In genomic region chr7:16295321-16295900, GRCm38 (mm10) we compare ENCODE assay signal across 8 mouse cellular contexts. TPM values are rescaled to one million over a fixed set of nuclear protein-coding genes. Genes with fewer than 3 reads are reported as not detected.
A peak's percentile ranks its signal among the peaks of the same experiment; 100 is the strongest.
DNase-seq lines count a peak whose midpoint lies in the region; ATAC-seq lines count a peak whose summit lies in the region.

No protein-coding gene starts in this region.

- H3K27me3 ChIP-seq in embryonic facial prominence, embryonic 11.5 days (ENCODE audit: control insufficient read depth, insufficient read depth, low read length): no peaks in the 10 kb centered on the region
- no peaks in the 10 kb centered on the region for H3K27me3 ChIP-seq in limb, embryonic 13.5 days
- no peaks in the 10 kb centered on the region for H3K27me3 ChIP-seq in midbrain, embryonic 14.5 days (ENCODE audit: control insufficient read depth, insufficient read depth, low read length)

- H3K4me2 ChIP-seq in embryonic facial prominence, embryonic 11.5 days (ENCODE audit: low read depth, low read length): peak overlapping the region; percentile 85
- peak overlapping the region; percentile 89 for H3K4me2 ChIP-seq in limb, embryonic 13.5 days (replicated peaks)
- peak overlapping the region; percentile 79 for H3K4me2 ChIP-seq in midbrain, embryonic 14.5 days (ENCODE audit: low read length)

- peak overlapping the region; percentile 63 for H3K9ac ChIP-seq in embryonic facial prominence, embryonic 11.5 days (replicated peaks; ENCODE audit: low read length)
- H3K9ac ChIP-seq in limb, embryonic 13.5 days: peak overlapping the region; percentile 63
- no peak overlapping the region; the same call in 1 of the 2 replicates for H3K9ac ChIP-seq in midbrain, embryonic 14.5 days (replicated peaks; ENCODE audit: low read length)

- peak; percentile 94 for DNase-seq in 3134 (ENCODE audit: extremely low read depth, insufficient read length, low spot score)
- peak; percentile 86 for DNase-seq in adrenal gland, postnatal 10 days
- DNase-seq in embryonic facial prominence, embryonic 11.5 days (ENCODE audit: low spot score): peak; percentile 84
- DNase-seq in heart, adult 11 months: peak; percentile 99
- peak; percentile 82 for DNase-seq in kidney, adult 11 months
- DNase-seq in midbrain, embryonic 14.5 days: peak; percentile 82
- peak; percentile 74 to 83 for DNase-seq in spleen, postnatal 10 days (ENCODE audit: low spot score in 2 of 2)

- no peaks in the 10 kb centered on the region for H3K36me3 ChIP-seq in embryonic facial prominence, embryonic 11.5 days (replicated peaks; ENCODE audit: control insufficient read depth, insufficient read depth, low read depth, low read length)
- no peaks in the 10 kb centered on the region for H3K36me3 ChIP-seq in limb, embryonic 13.5 days
- H3K36me3 ChIP-seq in midbrain, embryonic 14.5 days (ENCODE audit: control insufficient read depth, insufficient read depth, low read length): no peaks in the 10 kb centered on the region

- H3K4me3 ChIP-seq in embryonic facial prominence, embryonic 11.5 days (ENCODE audit: low read depth, low read length): peak overlapping the region; percentile 43
- peak overlapping the region; percentile 54 for H3K4me3 ChIP-seq in limb, embryonic 13.5 days
- peak overlapping the region; percentile 40 for H3K4me3 ChIP-seq in midbrain, embryonic 14.5 days (replicated peaks; ENCODE audit: low read depth, low read length)

- peak; percentile 42 for ATAC-seq in embryonic facial prominence, embryonic 11.5 days (replicated peaks; ENCODE audit: insufficient number of reproducible peaks, low FRiP score, low TSS enrichment, low read depth)
- peak; percentile 56 for ATAC-seq in limb, embryonic 13.5 days (ENCODE audit: low FRiP score, low read depth)
- peak; percentile 37 for ATAC-seq in midbrain, embryonic 14.5 days (ENCODE audit: low FRiP score, low TSS enrichment)

- H3K27ac ChIP-seq in embryonic facial prominence, embryonic 11.5 days (replicated peaks; ENCODE audit: low read depth, low read length): peak overlapping the region; percentile 82
- peak overlapping the region; percentile 88 for H3K27ac ChIP-seq in limb, embryonic 13.5 days
- H3K27ac ChIP-seq in midbrain, embryonic 14.5 days (replicated peaks; ENCODE audit: low read depth, low read length): peak overlapping the region; percentile 73

- H3K9me3 ChIP-seq in embryonic facial prominence, embryonic 11.5 days (replicated peaks; ENCODE audit: control insufficient read depth, low read length): no peaks in the 10 kb centered on the region
- H3K9me3 ChIP-seq in limb, embryonic 13.5 days: no peaks in the 10 kb centered on the region
- H3K9me3 ChIP-seq in midbrain, embryonic 14.5 days (ENCODE audit: control insufficient read depth, low read length): no peaks in the 10 kb centered on the region

- WGBS in embryonic facial prominence, embryonic 11.5 days: 2% methylated on average over 41 of the region's 41 CpGs
- WGBS in limb, embryonic 13.5 days: 2% methylated on average over 40 of the region's 41 CpGs
- WGBS in midbrain, embryonic 14.5 days: 1% methylated on average over 41 of the region's 41 CpGs

- no peaks in the 10 kb centered on the region; the same call in none of the 2 replicates for H3K4me1 ChIP-seq in embryonic facial prominence, embryonic 11.5 days (ENCODE audit: control insufficient read depth, insufficient read depth, low read length)
- H3K4me1 ChIP-seq in limb, embryonic 13.5 days: peaks cover 40% of the 10 kb centered on the region
- H3K4me1 ChIP-seq in midbrain, embryonic 14.5 days (ENCODE audit: control insufficient read depth, insufficient read depth, low read length): peaks cover 19% of the 10 kb centered on the region

RNA-seq across cellular contexts. Expression of gene Ccdc9, which starts 8.8 kb away (rescaled TPM):
- 10 to 100 TPM; 54.7 to 67.5 TPM for total RNA-seq in adrenal gland, postnatal 10 days (2021)
- polyA plus RNA-seq in embryonic facial prominence, embryonic 11.5 days (2014; fragmentation: Nextera tagmentation; extraction: Ambion mirVana): 16.2 and 16.7 TPM in 2 replicates
- polyA plus RNA-seq in limb, embryonic 13.5 days (2015; fragmentation: Nextera tagmentation; extraction: Ambion mirVana): 26.1 and 29.2 TPM in 2 replicates
- 17.6 and 24.1 TPM in 2 replicates for polyA plus RNA-seq in midbrain, embryonic 14.5 days (2014; fragmentation: Nextera tagmentation; extraction: Ambion mirVana)

RNA-seq across cellular contexts. Expression of gene Bbc3, which starts 12.8 kb away (rescaled TPM):
- 10 to 100 TPM in 1 of 2 experiments, 1 to 10 TPM in 1; 7.9 to 13.9 TPM for total RNA-seq in adrenal gland, postnatal 10 days (2021)
- polyA plus RNA-seq in embryonic facial prominence, embryonic 11.5 days (2014; fragmentation: Nextera tagmentation; extraction: Ambion mirVana): 4.6 and 5.9 TPM in 2 replicates
- polyA plus RNA-seq in limb, embryonic 13.5 days (2015; fragmentation: Nextera tagmentation; extraction: Ambion mirVana): 5.0 and 5.1 TPM in 2 replicates
- polyA plus RNA-seq in midbrain, embryonic 14.5 days (2014; fragmentation: Nextera tagmentation; extraction: Ambion mirVana): 16.8 and 24.8 TPM in 2 replicates

RNA-seq across cellular contexts. Expression of gene Inafm1, which starts 22.0 kb away (rescaled TPM):
- total RNA-seq in adrenal gland, postnatal 10 days (2021): 10 to 100 TPM; 20.4 to 24.2 TPM
- polyA plus RNA-seq in embryonic facial prominence, embryonic 11.5 days (2014; fragmentation: Nextera tagmentation; extraction: Ambion mirVana): 9.3 TPM in 2 replicates
- polyA plus RNA-seq in limb, embryonic 13.5 days (2015; fragmentation: Nextera tagmentation; extraction: Ambion mirVana): 19.0 and 19.9 TPM in 2 replicates
- 36.4 and 44.7 TPM in 2 replicates for polyA plus RNA-seq in midbrain, embryonic 14.5 days (2014; fragmentation: Nextera tagmentation; extraction: Ambion mirVana)

RNA-seq across cellular contexts. Expression of gene C5ar1, which starts 36.1 kb away (rescaled TPM):
- 1 to 10 TPM; 2.7 to 3.9 TPM for total RNA-seq in adrenal gland, postnatal 10 days (2021)
- 0.71 and 1.00 TPM in 2 replicates for polyA plus RNA-seq in embryonic facial prominence, embryonic 11.5 days (2014; fragmentation: Nextera tagmentation; extraction: Ambion mirVana)
- 1.9 and 2.4 TPM in 2 replicates for polyA plus RNA-seq in limb, embryonic 13.5 days (2015; fragmentation: Nextera tagmentation; extraction: Ambion mirVana)
- 0.11 and 1.6 TPM in 2 replicates for polyA plus RNA-seq in midbrain, embryonic 14.5 days (2014; fragmentation: Nextera tagmentation; extraction: Ambion mirVana)

RNA-seq across cellular contexts. Expression of gene C5ar2, which starts 51.5 kb away (rescaled TPM):
- under 1 TPM; 0.36 to 0.67 TPM for total RNA-seq in adrenal gland, postnatal 10 days (2021)
- 0.14 TPM in 1 of 2 replicates, not detected in the other for polyA plus RNA-seq in embryonic facial prominence, embryonic 11.5 days (2014; fragmentation: Nextera tagmentation; extraction: Ambion mirVana)
- 0.09 and 0.10 TPM in 2 replicates for polyA plus RNA-seq in limb, embryonic 13.5 days (2015; fragmentation: Nextera tagmentation; extraction: Ambion mirVana)
- not detected in 2 replicates for polyA plus RNA-seq in midbrain, embryonic 14.5 days (2014; fragmentation: Nextera tagmentation; extraction: Ambion mirVana)

Comparison
In these comparisons a context has a peak if more than half of its experiments do, and no peak if none do; other contexts are left out.
1. Peak in every context shown above with its lines: DNase-seq, ATAC-seq, H3K4me3 ChIP-seq and H3K27ac ChIP-seq.